Mouse (Mus musculus): ENCODE results near the gene Nek2. TPM values are rescaled to one million over a fixed set of nuclear protein-coding genes. Genes with fewer than 3 reads are reported as not detected.

The Nek2 gene
- polyA plus RNA-seq, 1 experiment from 2014 or later, result 42.0 TPM

- ATAC-seq (ENCODE audit: insufficient read depth, low FRiP score, low TSS enrichment) (no peak), DNase-seq (ENCODE audit: low spot score) (no peak)
- Histone ChIP-seq H3K27ac (ENCODE audit: low read depth, low read length) (no peak overlapping the region), H3K36me3 (ENCODE audit: control insufficient read depth, insufficient read depth, low read length) (no peaks in the 10 kb centered on the region), H3K4me1 (ENCODE audit: control insufficient read depth, insufficient read depth, low read length) (no peaks in the 10 kb centered on the region), H3K9ac (ENCODE audit: low read length) (no peak overlapping the region), H3K27me3 (ENCODE audit: control insufficient read depth, insufficient read depth, low read length) (no peaks in the 10 kb centered on the region), H3K9me3 (ENCODE audit: control insufficient read depth, low read length) (no peaks in the 10 kb centered on the region), H3K4me3 (ENCODE audit: low read depth, low read length) (no peak overlapping the region), H3K4me2 (ENCODE audit: low read depth) (no peak overlapping the region)
- WGBS, result 88% methylated on average over 11 of the region's 11 CpGs
Measured at GRCm38 (mm10) chr1:191840774-191841565, 19.7 kb downstream of the Nek2 start.

- no peak for DNase-seq (ENCODE audit: low spot score)
- no peaks in the 10 kb centered on the region for H3K27me3 ChIP-seq (ENCODE audit: control insufficient read depth, insufficient read depth, low read length)
- no peak overlapping the region for H3K4me2 ChIP-seq (ENCODE audit: low read depth)
- no peak overlapping the region for H3K27ac ChIP-seq (ENCODE audit: low read depth, low read length)
- H3K4me3 ChIP-seq (ENCODE audit: low read depth, low read length), result no peak overlapping the region
- 87% methylated on average over 12 of the region's 12 CpGs for WGBS
- no peaks in the 10 kb centered on the region for H3K4me1 ChIP-seq (ENCODE audit: control insufficient read depth, insufficient read depth, low read length)
- no peaks in the 10 kb centered on the region for H3K36me3 ChIP-seq (ENCODE audit: control insufficient read depth, insufficient read depth, low read length)
- no peak overlapping the region for H3K9ac ChIP-seq (ENCODE audit: low read length)
- no peak for ATAC-seq (ENCODE audit: insufficient read depth, low FRiP score, low TSS enrichment)
- H3K9me3 ChIP-seq (ENCODE audit: control insufficient read depth, low read length), result no peaks in the 10 kb centered on the region
Measured at GRCm38 (mm10) chr1:191842247-191842646, 21.0 kb downstream of the Nek2 start.

- H3K27me3 ChIP-seq (ENCODE audit: control insufficient read depth, insufficient read depth, low read length), result no peaks in the 10 kb centered on the region
- DNase-seq (ENCODE audit: low spot score), result no peak
- ATAC-seq (ENCODE audit: insufficient read depth, low FRiP score, low TSS enrichment), result no peak
- 82% methylated on average over 5 of the region's 5 CpGs for WGBS
- H3K4me1 ChIP-seq (ENCODE audit: control insufficient read depth, insufficient read depth, low read length), result no peaks in the 10 kb centered on the region
- no peak overlapping the region for H3K27ac ChIP-seq (ENCODE audit: low read depth, low read length)
- no peak overlapping the region for H3K4me3 ChIP-seq (ENCODE audit: low read depth, low read length)
- H3K36me3 ChIP-seq (ENCODE audit: control insufficient read depth, insufficient read depth, low read length), result no peaks in the 10 kb centered on the region
- no peak overlapping the region for H3K9ac ChIP-seq (ENCODE audit: low read length)
- H3K9me3 ChIP-seq (ENCODE audit: control insufficient read depth, low read length), result no peaks in the 10 kb centered on the region
- H3K4me2 ChIP-seq (ENCODE audit: low read depth), result no peak overlapping the region
Measured at GRCm38 (mm10) chr1:191846667-191847066, 25.4 kb downstream of the Nek2 start.

- Histone ChIP-seq H3K9ac (ENCODE audit: low read length) (no peak overlapping the region), H3K4me1 (ENCODE audit: control insufficient read depth, insufficient read depth, low read length) (no peaks in the 10 kb centered on the region), H3K4me2 (ENCODE audit: low read depth) (no peak overlapping the region), H3K4me3 (ENCODE audit: low read depth, low read length) (no peak overlapping the region), H3K27ac (ENCODE audit: low read depth, low read length) (no peak overlapping the region), H3K9me3 (ENCODE audit: control insufficient read depth, low read length) (no peaks in the 10 kb centered on the region), H3K36me3 (ENCODE audit: control insufficient read depth, insufficient read depth, low read length) (no peaks in the 10 kb centered on the region), H3K27me3 (ENCODE audit: control insufficient read depth, insufficient read depth, low read length) (no peaks in the 10 kb centered on the region)
- DNase-seq (ENCODE audit: low spot score), result no peak
- 73% methylated on average over 4 of the region's 4 CpGs for WGBS
- ATAC-seq (ENCODE audit: insufficient read depth, low FRiP score, low TSS enrichment), result no peak
Measured at GRCm38 (mm10) chr1:191849501-191849900, 28.3 kb downstream of the Nek2 start.

- Histone ChIP-seq H3K36me3 (ENCODE audit: control insufficient read depth, insufficient read depth, low read length) (no peaks in the 10 kb centered on the region), H3K9me3 (ENCODE audit: control insufficient read depth, low read length) (no peaks in the 10 kb centered on the region), H3K4me2 (ENCODE audit: low read depth) (no peak overlapping the region), H3K4me3 (ENCODE audit: low read depth, low read length) (no peak overlapping the region), H3K9ac (ENCODE audit: low read length) (no peak overlapping the region), H3K27ac (ENCODE audit: low read depth, low read length) (no peak overlapping the region), H3K4me1 (ENCODE audit: control insufficient read depth, insufficient read depth, low read length) (no peaks in the 10 kb centered on the region), H3K27me3 (ENCODE audit: control insufficient read depth, insufficient read depth, low read length) (no peaks in the 10 kb centered on the region)
- no peak for DNase-seq (ENCODE audit: low spot score)
- ATAC-seq (ENCODE audit: insufficient read depth, low FRiP score, low TSS enrichment), result no peak
- WGBS, result 89% methylated on average over 9 of the region's 9 CpGs
Measured at GRCm38 (mm10) chr1:191853442-191853841, 32.2 kb downstream of the Nek2 start.

GRCm38 (mm10) chr1:191854716-191855115 is 33.5 kb downstream of the Nek2 start:
- H3K27ac ChIP-seq (ENCODE audit: low read depth, low read length), result no peak overlapping the region
- no peak for ATAC-seq (ENCODE audit: insufficient read depth, low FRiP score, low TSS enrichment)

GRCm38 (mm10) chr1:191855136-191855878 is 34.1 kb downstream of the Nek2 start:
- H3K9ac ChIP-seq (ENCODE audit: low read length), result no peak overlapping the region
- DNase-seq (ENCODE audit: low spot score) (no peak), ATAC-seq (ENCODE audit: insufficient read depth, low FRiP score, low TSS enrichment) (no peak)
- no peaks in the 10 kb centered on the region for H3K4me1 ChIP-seq (ENCODE audit: control insufficient read depth, insufficient read depth, low read length)
- no peak overlapping the region for H3K4me3 ChIP-seq (ENCODE audit: low read depth, low read length)
- no peak overlapping the region for H3K27ac ChIP-seq (ENCODE audit: low read depth, low read length)
- 79% methylated on average over 10 of the region's 10 CpGs for WGBS
- no peak overlapping the region for H3K4me2 ChIP-seq (ENCODE audit: low read depth)
- no peaks in the 10 kb centered on the region for H3K9me3 ChIP-seq (ENCODE audit: control insufficient read depth, low read length)
- H3K36me3 ChIP-seq (ENCODE audit: control insufficient read depth, insufficient read depth, low read length), result no peaks in the 10 kb centered on the region
- H3K27me3 ChIP-seq (ENCODE audit: control insufficient read depth, insufficient read depth, low read length), result no peaks in the 10 kb centered on the region

More at GRCm38 (mm10) chr1:191854716-191855115, 33.5 kb downstream of the Nek2 start:
- H3K4me3 ChIP-seq (ENCODE audit: low read depth, low read length), result no peak overlapping the region
- no peak for DNase-seq (ENCODE audit: low spot score)
- H3K4me2 ChIP-seq (ENCODE audit: low read depth), result no peak overlapping the region
- H3K27me3 ChIP-seq (ENCODE audit: control insufficient read depth, insufficient read depth, low read length), result no peaks in the 10 kb centered on the region
- H3K36me3 ChIP-seq (ENCODE audit: control insufficient read depth, insufficient read depth, low read length), result no peaks in the 10 kb centered on the region
- no peaks in the 10 kb centered on the region for H3K9me3 ChIP-seq (ENCODE audit: control insufficient read depth, low read length)
- WGBS, result 88% methylated on average over 5 of the region's 5 CpGs
- no peaks in the 10 kb centered on the region for H3K4me1 ChIP-seq (ENCODE audit: control insufficient read depth, insufficient read depth, low read length)
- H3K9ac ChIP-seq (ENCODE audit: low read length), result no peak overlapping the region

GRCm38 (mm10) chr1:191856886-191857651 is 35.8 kb downstream of the Nek2 start:
- H3K9ac ChIP-seq (ENCODE audit: low read length), result no peak overlapping the region
- no peaks in the 10 kb centered on the region for H3K4me1 ChIP-seq (ENCODE audit: control insufficient read depth, insufficient read depth, low read length)
- DNase-seq (ENCODE audit: low spot score), result no peak
- ATAC-seq (ENCODE audit: insufficient read depth, low FRiP score, low TSS enrichment), result no peak
- 83% methylated on average over 5 of the region's 5 CpGs for WGBS
- no peaks in the 10 kb centered on the region for H3K27me3 ChIP-seq (ENCODE audit: control insufficient read depth, insufficient read depth, low read length)
- no peak overlapping the region for H3K4me3 ChIP-seq (ENCODE audit: low read depth, low read length)
- H3K27ac ChIP-seq (ENCODE audit: low read depth, low read length), result no peak overlapping the region
- no peak overlapping the region for H3K4me2 ChIP-seq (ENCODE audit: low read depth)
- no peaks in the 10 kb centered on the region for H3K36me3 ChIP-seq (ENCODE audit: control insufficient read depth, insufficient read depth, low read length)
- no peaks in the 10 kb centered on the region for H3K9me3 ChIP-seq (ENCODE audit: control insufficient read depth, low read length)
